Mouse (Mus musculus): Measurements from ENCODE around the gene 1700016D06Rik.

1700016D06Rik gene

GRCm38 (mm10) chr8:11701033-11701362 is at the start of gene 1700016D06Rik:
Gene 1700016D06Rik (minus strand): TSS chr8:11701063.
- in situ Hi-C loops (cut with MboI, MseI): loop anchor here (10.0 kb wide), 1 partner anchor 156 kb away; no protein-coding TSS in a partner anchor

- in situ Hi-C loops (cut with MboI, MseI): no loop called here
Observed at GRCm38 (mm10) chr8:11749472-11749871, 48.6 kb upstream of the 1700016D06Rik start.

GRCm38 (mm10) chr8:11746850-11747600 is 46.2 kb upstream of the 1700016D06Rik start:
- in situ Hi-C loops (cut with MboI, MseI): no loop called here

- in situ Hi-C loops (cut with MboI, MseI): no loop called here
Observed at GRCm38 (mm10) chr8:11743580-11743979, 42.7 kb upstream of the 1700016D06Rik start.

- in situ Hi-C loops (cut with MboI, MseI): no loop called here
Observed at GRCm38 (mm10) chr8:11740857-11741256, 40.0 kb upstream of the 1700016D06Rik start.

- in situ Hi-C loops (cut with MboI, MseI): no loop called here
Observed at GRCm38 (mm10) chr8:11739082-11739481, 38.2 kb upstream of the 1700016D06Rik start.

GRCm38 (mm10) chr8:11737096-11737495 is 36.2 kb upstream of the 1700016D06Rik start:
- in situ Hi-C loops (cut with MboI, MseI): no loop called here

- in situ Hi-C loops (cut with MboI, MseI): no loop called here
Observed at GRCm38 (mm10) chr8:11735672-11736235, 34.9 kb upstream of the 1700016D06Rik start.

- in situ Hi-C loops (cut with MboI, MseI): no loop called here
Observed at GRCm38 (mm10) chr8:11730271-11730940, 29.5 kb upstream of the 1700016D06Rik start.

- in situ Hi-C loops (cut with MboI, MseI): no loop called here
Observed at GRCm38 (mm10) chr8:11728482-11729295, 27.8 kb upstream of the 1700016D06Rik start.

- in situ Hi-C loops (cut with MboI, MseI): no loop called here
Observed at GRCm38 (mm10) chr8:11727651-11728481, 27.0 kb upstream of the 1700016D06Rik start, which contains the start of gene Arhgef7. Gene Arhgef7 (plus strand): TSS chr8:11727721.

- in situ Hi-C loops (cut with MboI, MseI): no loop called here
Observed at GRCm38 (mm10) chr8:11727273-11727650, 26.4 kb upstream of the 1700016D06Rik start.

GRCm38 (mm10) chr8:11717194-11717593 is 16.3 kb upstream of the 1700016D06Rik start:
- in situ Hi-C loops (cut with MboI, MseI): no loop called here

- in situ Hi-C loops (cut with MboI, MseI): no loop called here
Observed at GRCm38 (mm10) chr8:11712244-11712643, 11.4 kb upstream of the 1700016D06Rik start.

- in situ Hi-C loops (cut with MboI, MseI): no loop called here
Observed at GRCm38 (mm10) chr8:11710415-11710814, 9.6 kb upstream of the 1700016D06Rik start.

GRCm38 (mm10) chr8:11709542-11709941 is 8.7 kb upstream of the 1700016D06Rik start:
- in situ Hi-C loops (cut with MboI, MseI): loop anchor here (10.0 kb wide), 1 partner anchor 165 kb away; no protein-coding TSS in a partner anchor

GRCm38 (mm10) chr8:11708815-11709214 is 8.0 kb upstream of the 1700016D06Rik start:
- in situ Hi-C loops (cut with MboI, MseI): loop anchor here (10.0 kb wide), 1 partner anchor 164 kb away; no protein-coding TSS in a partner anchor

GRCm38 (mm10) chr8:11707701-11708100 is 6.8 kb upstream of the 1700016D06Rik start:
- in situ Hi-C loops (cut with MboI, MseI): loop anchor here (10.0 kb wide), 1 partner anchor 163 kb away; no protein-coding TSS in a partner anchor

- in situ Hi-C loops (cut with MboI, MseI): loop anchor here (10.0 kb wide), 1 partner anchor 161 kb away; no protein-coding TSS in a partner anchor
Observed at GRCm38 (mm10) chr8:11705818-11706217, 5.0 kb upstream of the 1700016D06Rik start.

- in situ Hi-C loops (cut with MboI, MseI): loop anchor here (10.0 kb wide), 1 partner anchor 160 kb away; no protein-coding TSS in a partner anchor
Observed at GRCm38 (mm10) chr8:11704716-11705420, 4.0 kb upstream of the 1700016D06Rik start.

All from T-helper 1 cell (primary cell).